Comparison of ENCODE assay signal across 12 mouse cellular contexts in the genomic region with DNA sequence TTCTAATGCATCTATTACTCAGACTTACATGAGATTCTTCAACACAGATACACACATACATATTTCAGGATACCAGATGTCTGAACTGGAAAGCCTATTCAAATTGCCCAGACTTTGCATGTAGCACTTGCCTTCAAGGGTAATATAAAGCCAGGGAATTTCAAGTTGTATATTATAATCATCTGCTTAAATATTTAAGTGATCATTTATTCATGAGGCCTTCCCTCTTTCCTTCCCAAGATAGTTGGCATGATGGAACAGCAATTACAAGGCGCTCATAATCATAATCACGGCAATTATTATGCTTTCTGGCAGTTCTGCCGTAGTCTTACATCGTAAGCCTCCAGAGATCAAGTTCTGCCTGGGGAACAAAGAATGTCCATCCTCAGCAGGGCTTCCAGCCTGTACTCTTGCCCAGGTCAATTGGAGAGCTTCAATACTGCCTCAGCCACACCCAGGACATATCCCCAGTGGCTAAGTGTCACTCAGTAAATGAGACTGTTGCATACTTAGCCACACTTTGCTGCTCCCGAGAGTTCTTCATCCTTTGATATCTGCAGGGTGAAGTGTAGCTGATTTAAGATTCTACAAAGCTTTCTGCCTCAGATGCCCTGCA.
"Had no signal": no experiment of that assay in that cellular context is flagged by ENCODE, and none has a peak within 500 bp of the region (broad histone marks: within the 10 kb centered on the region; RNA-seq: fewer than 3 reads in every experiment).

No protein-coding gene starts in this region.

- DNase-seq: kidney, adult 2 months; kidney, postnatal 25 days; lung, adult 2 months; lung, postnatal 36 days; thymus, adult 2 months; thymus, postnatal 25 days had no signal

- H3K9me3 ChIP-seq: limb, embryonic 10.5 days; liver, embryonic 15.5 days; stomach, embryonic 15.5 days had no signal

- H3K4me3 ChIP-seq: left cerebral cortex, adult 2 months; limb, embryonic 10.5 days; liver, embryonic 15.5 days; stomach, embryonic 15.5 days had no signal

- H3K27me3 ChIP-seq: liver, embryonic 15.5 days; stomach, embryonic 15.5 days had no signal

- ATAC-seq: lung, postnatal 0 days had no signal

- H3K4me2 ChIP-seq: liver, embryonic 11.5 days; liver, embryonic 15.5 days; stomach, embryonic 15.5 days had no signal

- H3K4me1 ChIP-seq: limb, embryonic 10.5 days; liver, embryonic 15.5 days; stomach, embryonic 15.5 days had no signal

- H3K27ac ChIP-seq: left cerebral cortex, adult 2 months; limb, embryonic 10.5 days; liver, embryonic 15.5 days; stomach, embryonic 15.5 days had no signal

- H3K9ac ChIP-seq: liver, embryonic 15.5 days; stomach, embryonic 15.5 days had no signal

- H3K36me3 ChIP-seq: limb, embryonic 10.5 days; liver, embryonic 15.5 days; stomach, embryonic 15.5 days had no signal
